Mouse (Mus musculus) adrenal gland, postnatal 14 days (tissue): ENCODE measurements around the gene Pxk. TPM values are rescaled to one million over a fixed set of nuclear protein-coding genes. Genes with fewer than 3 reads are reported as not detected.

Experiments used
- DNase-seq: peaks from one replicate; pipeline ENCODE4 v3.0.0; 2021; ENCODE audit warnings: mixed read lengths
- total RNA-seq: library from RNA; stranded (reverse); gene quantifications from 2 replicates; pipeline ENCODE4 v1.2.3, GENCODE M21; 2021

Gene Pxk
- total RNA-seq, 1 experiment from 2014 or later = 54.8 TPM

- DNase-seq = no peak
Observed at GRCm38 (mm10) chr14:8145594-8146558, 47.9 kb downstream of the Pxk start.

DNA sequence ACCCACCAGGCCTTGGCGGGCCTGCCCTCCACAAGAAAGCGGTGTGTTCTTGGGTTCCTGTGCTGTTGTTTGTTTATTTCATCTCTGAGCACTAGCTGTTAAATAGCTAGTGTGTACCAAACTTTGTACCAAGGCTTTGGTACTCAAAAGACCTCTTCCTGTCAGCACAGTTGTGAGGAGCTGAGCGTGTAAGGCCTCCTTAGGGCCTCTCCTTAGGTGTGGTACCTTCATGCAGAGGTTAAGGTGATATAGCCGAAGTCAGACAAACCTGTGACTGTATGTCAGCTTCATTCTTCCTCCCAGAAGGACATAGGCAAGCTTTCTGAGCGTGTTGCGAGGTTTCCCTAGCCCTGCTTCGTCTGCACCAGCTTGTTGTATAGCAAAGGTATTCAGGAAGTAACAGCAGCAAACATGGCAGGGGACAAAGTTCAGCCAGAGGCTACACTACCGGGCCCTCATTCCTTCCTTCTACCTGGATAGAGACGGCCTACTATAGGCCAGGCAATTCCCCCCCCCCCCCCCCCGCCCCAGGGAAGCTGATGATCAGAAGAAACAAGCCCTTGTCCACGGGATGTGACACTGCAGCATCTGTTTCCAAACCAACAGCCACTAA, 48.7 kb downstream of the Pxk start:
- no peak for DNase-seq

DNA sequence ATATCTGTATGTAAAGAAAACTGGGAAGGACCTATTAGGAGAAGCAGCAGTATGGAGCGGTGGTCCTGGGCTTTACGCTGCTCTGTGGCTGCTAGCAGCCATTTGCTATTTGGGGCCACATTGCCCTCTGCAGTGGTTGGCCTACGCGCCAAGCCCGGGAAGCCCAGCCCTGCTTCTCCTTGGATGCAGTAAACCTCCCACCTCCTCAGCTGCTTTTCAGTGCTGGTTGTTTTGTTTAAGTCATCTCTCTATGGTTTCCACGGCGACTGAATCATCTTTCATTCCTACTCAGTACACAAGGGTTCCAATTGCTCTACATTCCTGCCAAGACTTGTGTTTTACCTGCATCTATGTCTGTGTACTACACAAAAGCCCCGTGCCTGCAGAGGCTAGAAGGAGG, 50.8 kb downstream of the Pxk start:
- DNase-seq = no peak

DNA sequence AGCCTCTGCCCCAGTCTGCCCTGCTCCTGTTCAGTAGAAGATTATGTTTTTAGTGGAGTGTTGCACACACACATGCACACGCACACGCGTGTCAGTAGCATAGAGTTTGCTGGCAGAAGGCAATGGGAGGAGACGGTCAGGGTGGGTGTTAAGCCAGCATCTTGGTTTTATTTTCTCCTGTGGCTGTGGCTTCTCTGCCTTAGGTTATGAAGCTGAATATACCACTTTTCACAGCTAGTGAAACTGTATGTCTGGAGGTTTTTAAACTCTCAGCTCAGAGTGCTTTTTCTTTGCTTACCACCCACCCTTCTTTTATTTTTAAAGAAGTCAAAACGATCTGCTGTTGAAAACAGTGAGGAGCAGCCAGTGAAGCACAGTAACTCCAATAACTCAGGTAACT, 53.7 kb downstream of the Pxk start:
- DNase-seq = no peak

- no peak for DNase-seq
Observed at GRCm38 (mm10) chr14:8154072-8154471, 56.1 kb downstream of the Pxk start.

DNA sequence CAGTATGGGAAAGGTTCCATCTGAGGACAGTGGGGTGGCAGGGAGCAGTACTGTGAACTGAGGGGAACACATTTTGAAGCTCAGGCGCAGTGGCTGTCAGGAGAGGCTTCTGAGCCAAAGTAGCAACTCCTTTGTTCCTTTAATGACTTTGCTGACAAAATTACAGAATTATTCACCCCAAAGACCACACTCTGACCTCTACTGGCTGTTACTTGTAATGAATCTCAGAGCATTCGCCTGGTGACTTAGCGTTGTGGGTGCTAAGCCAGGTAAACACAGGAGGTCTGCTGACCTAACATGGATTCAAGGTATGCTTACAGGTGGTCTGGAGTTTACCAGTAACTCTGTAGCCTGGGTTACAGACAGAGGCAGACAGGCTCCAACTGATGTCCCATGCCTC, 58.9 kb downstream of the Pxk start:
- DNase-seq = no peak

- DNase-seq = peak; percentile 29
Observed at GRCm38 (mm10) chr14:8158721-8159120, 60.7 kb downstream of the Pxk start.

DNA sequence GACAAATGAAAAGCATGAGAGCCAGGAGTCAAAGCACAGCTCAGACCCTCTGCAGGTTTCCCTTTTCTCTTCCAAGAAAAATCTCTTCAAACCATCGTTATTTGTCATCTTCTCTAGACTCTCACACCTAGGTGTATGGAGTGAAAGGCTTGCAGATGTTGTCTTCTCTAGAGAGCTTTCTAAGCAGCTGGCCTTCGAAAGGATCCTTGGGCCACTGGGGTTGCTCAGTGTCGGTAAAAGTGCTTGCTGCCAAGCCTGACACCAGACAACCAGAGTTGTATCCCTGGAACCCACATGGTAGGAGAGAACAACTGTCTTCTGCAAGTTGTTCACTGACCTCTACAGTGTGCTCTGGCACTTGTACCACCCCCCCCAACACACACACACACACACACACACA, 61.1 kb downstream of the Pxk start:
- no peak for DNase-seq

- peak; percentile 72 for DNase-seq
Observed at GRCm38 (mm10) chr14:8161777-8162176, 63.8 kb downstream of the Pxk start.

- no peak for DNase-seq
Observed at GRCm38 (mm10) chr14:8164463-8164862, 66.5 kb downstream of the Pxk start.

DNA sequence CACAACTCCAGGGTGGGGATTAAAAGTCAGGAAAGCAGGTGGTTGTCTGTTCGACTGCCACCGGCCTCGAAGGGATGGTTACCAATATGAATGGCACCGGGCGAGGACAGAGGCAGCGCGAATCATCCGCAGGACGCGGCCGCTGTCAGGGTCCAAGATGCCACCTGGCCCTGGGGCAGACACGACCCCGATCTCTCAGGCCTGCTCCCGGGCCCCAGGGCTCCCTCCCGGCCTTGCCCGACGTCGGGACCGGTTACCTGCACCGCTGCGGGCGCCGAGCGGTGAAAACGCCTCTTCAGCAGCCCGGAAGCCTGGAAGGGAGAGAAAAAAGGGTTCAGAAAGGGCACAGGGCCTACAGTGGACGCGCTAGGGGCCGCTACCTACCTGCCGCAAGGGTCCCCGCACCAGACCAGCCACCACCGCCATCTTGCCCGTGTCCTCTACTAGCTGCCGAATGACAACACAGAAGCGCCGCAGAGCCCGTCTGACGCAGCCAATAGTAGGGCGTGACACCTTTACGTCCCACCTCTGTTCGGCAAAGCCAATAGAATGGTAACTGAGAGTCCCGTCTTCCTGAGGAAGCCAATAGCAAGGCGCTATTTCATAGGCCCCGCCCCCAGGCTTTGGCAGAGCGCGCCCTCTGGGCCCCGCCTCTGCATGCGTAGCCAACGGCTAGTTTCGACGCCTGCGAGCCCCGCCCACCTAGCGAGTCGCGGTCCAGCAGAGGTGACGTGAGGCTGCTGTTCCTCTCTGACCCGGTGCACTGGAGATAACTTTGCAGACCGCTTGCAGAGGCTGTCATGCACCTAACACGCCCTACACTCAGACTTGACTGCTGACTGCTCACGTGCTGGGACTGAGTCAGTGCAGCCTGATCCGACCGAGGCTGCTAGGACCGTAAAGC, 74.7 kb downstream of the Pxk start, which contains the start of gene Pdhb:
Gene Pdhb (minus strand): TSS at position 519 of the 904 bp plus-strand sequence.
- DNase-seq = peak; percentile 100

DNA sequence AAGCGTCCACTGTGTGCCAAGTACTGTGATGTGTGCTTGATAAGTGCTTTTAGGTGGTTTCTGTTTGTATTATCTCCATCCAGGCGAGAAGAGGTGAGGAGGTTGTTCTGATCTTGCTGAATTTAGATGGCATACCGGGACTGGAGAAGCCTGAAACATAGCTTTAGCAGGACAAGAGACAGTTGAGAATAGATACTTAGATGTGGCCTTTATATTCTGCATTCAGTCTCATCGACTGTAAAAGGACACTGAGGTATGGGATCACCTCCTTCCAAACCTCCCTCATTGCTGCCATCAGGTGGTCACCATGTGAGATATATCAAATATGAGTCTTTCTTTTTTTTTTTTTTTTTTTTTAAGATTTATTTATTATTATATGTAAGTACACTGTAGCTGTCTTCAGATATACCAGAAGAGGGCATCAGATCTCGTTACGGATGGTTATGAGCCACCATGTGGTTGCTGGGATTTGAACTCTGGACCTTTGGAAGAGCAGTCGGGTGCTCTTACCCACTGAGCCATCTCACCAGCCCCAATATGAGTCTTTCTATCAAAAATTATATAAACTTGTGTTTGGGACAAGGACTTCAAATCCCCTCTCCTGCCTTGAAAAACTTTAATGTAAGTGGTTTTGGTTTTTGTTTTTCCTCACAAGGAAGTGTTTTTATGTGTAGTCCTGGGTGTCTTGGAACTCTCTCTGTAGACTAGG, 75.7 kb downstream of the Pxk start:
- DNase-seq = peak; percentile 53

DNA sequence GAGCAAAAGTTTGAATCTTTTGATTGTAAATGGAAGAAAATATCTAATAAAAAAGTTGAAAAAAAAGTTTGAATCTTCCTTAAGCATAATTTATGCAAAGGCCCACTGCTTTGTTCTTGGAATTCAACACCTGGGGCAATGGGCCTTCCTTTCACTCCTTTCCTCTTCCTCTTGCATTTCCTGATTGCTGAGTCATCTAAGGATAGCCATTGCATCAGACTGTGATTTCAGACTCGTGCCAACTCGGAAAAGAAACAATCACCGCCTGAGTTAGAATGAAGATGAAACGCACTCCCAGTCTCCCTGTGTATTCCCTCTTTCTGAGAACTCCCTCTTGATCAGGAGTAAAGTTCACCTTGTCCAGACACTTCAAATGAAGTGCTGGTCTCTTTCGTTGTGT, 76.6 kb downstream of the Pxk start:
- DNase-seq = peak; percentile 27

DNA sequence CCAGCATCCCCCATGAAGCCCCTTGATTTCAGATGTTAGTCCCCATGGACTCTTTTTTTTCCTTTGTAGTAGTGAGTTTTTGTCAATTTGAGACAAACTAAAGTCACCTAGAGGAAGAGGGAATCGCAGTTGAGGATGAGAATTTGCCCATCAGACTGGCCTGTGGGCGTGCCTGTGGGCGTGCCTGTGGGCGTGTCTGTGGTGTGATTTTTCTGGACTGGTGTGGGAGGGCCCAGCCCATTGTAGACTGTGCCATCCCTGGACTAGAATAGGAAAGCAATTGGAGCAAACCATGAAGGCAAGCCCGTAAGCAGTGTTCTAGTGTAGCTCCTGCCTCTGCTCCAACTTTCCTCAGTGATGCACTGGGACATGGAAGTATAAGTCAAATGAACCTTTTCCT, 78.2 kb downstream of the Pxk start:
- peak; percentile 58 for DNase-seq

- DNase-seq = no peak
Observed at GRCm38 (mm10) chr14:8180371-8181035, 82.5 kb downstream of the Pxk start.

- DNase-seq = peak; percentile 26
Observed at GRCm38 (mm10) chr14:8183330-8183729, 85.3 kb downstream of the Pxk start.

- DNase-seq = peak; percentile 45
Observed at GRCm38 (mm10) chr14:8186278-8187045, 88.5 kb downstream of the Pxk start.

GRCm38 (mm10) chr14:8190556-8190955, 92.5 kb downstream of the Pxk start:
- no peak for DNase-seq

GRCm38 (mm10) chr14:8191331-8191965, 93.4 kb downstream of the Pxk start:
- no peak for DNase-seq

- DNase-seq = no peak
Observed at GRCm38 (mm10) chr14:8192727-8193126, 94.7 kb downstream of the Pxk start.
